Mouse (Mus musculus): ENCODE data around the gene Sln.
A peak's percentile ranks its signal among the peaks of the same experiment; 100 is the strongest.

Gene Sln

DNA sequence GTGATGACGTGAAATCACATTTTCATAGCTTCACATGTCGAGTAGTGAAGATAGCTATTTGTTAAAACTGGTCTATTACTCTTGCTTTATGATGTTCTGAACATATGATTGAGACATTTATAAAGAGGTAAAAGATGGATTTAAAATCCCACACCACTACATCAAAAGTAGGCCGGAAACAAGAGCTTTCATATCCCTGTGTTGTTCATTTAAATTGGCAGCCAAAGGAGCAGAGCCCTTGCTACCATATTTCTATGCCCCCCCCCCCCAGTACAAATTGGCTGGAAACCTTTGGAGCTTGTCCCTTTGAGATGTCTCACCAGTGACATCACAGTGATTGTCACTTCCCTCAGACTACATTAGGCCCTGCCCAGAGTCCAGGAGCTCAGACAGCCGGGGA, at the start of gene Sln:
TSS of gene Sln (plus strand) at position 301 of the 400 bp plus-strand sequence.
- DNase-seq (ENCODE audit: low read depth, low spot score), result no peak

DNA sequence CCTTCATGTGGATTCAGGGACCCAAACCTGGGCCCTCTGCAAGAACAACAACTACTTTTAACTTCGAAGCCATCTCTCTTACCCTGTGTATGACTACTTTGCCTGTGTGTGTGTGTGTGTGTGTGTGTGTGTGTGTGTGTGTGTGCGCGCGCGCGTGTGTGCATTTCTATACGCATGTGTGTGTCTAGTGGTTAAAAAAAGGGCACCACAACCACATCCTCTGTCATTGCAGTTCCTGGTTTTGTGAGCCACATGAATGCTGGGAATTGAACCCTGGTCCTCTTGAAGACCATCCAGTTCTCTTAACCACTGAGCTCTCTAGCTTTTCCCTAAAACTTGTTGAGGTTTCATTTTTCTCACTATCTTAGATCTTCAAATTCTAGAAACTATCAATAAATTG, 47.0 kb upstream of the Sln start:
- no peak for DNase-seq (ENCODE audit: low read depth, low spot score)

DNA sequence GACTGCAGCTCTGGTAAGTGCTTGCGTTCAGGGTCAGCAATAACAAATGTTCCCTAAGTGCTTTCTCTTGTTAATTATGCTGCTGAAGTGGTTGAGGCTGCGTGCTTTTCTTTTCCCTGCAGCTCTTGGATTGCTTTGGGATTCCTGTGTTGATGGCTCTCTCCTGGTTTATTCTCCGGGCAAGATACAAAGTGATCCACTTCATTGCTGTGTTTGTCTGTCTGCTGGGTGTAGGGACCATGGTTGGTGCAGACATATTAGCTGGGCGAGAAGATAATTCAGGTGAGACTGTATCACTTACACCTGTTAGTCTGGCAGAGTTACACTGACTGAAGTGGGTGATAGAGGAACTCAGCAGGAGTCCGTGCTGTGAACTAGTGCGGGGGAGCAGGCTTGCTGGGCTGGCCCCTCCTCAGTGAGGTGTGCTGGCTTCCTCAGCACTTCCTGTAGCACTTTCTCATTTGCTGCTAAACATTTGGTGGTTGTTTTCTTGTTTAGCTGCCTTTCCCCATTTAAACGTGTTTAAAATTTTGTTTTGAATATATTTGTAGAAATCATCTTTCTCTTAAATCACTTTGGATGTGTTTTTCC, 43.4 kb upstream of the Sln start:
- no peak for DNase-seq (ENCODE audit: low read depth, low spot score)

DNA sequence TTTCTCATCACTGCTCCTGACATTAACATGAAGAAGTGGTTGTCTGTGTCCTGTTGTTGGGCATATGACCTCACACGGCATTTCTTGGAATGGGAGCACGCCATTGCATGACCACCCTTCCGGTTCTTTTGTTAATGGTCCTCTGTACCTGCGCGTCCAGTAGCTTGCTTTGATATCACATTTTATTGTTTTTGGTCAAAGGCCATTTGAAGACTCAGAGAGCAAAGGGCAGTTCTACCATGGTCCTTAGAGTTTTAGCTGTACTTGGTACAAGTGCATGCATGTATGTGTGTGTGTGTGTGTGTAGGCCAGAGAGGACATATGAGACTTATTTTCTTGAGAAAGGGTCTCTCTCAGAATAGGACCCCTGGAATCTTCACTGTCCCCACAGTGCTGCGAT, 36.5 kb upstream of the Sln start:
- DNase-seq (ENCODE audit: low read depth, low spot score), result no peak

DNA sequence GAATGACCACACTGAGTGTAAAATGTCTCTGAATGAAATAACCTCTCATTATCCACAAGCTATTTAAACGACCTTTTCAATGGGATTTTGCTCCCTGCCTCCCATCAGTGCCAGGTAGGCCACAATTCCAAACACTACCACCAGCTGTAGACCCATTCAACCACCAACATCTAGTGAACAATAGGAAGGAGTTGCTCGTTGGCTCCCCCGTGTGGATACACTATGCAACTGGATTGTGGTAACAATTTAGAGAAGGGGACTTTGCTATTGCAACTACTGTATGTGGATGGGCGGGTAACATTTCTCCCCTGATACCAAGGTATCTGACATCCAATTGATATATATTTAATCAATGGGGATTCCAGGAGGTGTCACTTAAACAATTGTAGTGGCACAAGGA, 31.2 kb upstream of the Sln start:
- DNase-seq (ENCODE audit: low read depth, low spot score), result no peak

DNA sequence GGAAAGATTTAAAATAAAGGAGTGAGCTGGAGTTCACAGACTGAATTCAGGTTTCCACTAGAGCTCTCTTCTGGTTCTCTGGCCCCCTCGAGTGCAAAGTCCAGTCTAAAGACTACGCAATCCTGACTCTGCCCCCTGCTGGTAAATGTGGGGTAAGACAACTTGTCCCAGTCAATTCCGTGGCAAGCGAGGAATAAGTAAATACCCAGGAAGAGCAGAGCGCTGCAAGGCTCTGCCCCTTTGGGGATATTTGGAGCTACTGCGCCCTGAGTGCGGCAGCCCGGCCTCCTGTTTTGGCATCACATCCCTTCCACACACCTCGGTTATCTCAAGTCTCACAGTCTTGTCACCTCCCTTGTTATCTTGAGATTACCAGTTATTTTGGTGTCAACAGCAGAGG, 24.6 kb upstream of the Sln start:
- peak; percentile 44 for DNase-seq (ENCODE audit: low read depth, low spot score)

DNA sequence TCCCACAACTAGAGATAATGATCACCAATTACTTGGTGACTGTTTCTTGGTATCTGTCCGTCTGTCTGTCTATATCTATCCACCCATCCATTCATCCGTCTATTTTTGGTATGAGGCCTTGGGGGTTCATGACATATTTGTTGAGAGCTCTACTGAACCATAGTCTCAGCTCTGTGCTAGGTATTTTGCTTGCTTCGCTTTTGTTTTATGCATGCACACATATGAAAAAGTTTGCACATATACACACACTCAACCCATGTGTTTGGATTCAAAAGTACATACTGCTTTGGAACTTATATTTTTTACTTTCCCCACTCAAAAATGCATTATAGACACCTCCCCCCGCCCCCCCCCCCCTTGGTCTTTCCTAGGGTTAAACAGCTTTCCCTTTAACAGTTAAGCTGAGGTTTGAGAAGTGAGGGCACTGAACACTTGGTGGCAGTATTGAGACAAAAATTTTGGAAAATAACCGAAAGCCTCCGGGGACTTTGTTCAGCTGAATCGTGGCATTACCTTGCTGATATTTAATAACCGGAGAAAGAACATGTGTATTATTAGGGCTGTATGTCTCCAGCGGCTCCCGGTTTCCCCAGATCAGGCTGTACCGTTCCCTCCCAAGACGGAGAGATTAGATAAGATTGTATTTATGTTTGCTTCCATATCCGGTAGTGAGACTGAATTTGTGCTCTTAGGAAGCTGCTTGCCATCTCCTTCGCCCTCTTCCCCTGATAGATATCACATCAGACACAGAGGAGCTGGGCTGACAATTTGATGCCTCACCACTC, 20.7 kb upstream of the Sln start:
- DNase-seq (ENCODE audit: low read depth, low spot score), result peak; percentile 54

DNA sequence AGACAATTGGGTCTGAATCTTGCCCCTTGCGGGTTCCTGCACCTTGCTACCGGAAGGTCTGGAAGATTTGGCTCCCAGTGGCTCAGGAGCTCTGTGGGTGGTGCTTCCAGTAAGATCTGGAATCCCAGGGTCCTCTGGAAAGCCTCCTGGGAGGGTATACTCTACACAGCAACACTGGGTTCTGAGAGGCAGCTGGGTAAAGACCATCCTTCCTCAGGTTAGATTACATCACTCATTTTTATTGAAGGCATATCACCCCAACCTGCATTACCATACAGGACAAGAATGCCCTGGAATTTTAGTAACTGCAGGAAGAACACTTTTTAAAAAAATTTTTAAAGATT, 20.1 kb upstream of the Sln start:
- no peak for DNase-seq (ENCODE audit: low read depth, low spot score)

DNA sequence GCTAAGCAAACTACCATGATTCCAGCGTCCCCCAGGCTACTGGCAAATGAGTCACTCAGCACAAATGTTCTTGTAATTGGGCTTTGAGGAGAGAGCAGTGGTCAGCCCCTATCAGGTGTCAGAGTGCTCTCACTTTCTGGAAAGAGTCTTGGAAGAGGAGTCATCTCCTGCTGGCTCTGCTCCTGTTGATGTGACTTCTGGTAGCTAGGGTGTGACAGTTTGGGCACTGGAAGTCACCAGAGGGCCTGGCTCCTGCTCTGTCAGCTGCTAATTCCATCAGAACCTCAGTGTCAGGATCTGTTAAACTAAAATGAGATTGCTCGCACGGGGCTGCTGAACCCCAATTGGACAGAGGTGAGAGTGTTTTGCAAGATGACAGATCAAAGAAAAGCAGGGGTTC, 14.9 kb upstream of the Sln start:
- no peak for DNase-seq (ENCODE audit: low read depth, low spot score)

DNA sequence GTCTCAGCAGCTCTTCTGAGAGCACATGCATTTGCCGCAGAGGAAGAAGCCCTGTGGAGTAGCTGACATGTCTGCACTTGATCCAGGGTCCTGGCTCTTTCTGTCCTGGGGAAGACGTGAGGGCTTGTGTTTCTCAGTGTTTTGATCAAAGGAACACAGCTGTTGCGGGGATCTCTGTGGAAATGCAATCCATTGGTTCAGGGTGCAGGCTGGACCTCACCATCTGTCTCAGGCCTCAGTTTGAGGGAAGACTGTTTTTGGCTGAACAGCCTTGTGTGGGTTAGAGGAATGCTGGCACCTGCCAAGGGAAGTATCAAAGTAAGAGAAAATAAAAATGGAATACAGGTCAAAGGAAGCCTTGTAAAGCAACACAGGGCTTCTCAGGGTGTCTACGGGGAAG, 14.0 kb upstream of the Sln start:
- DNase-seq (ENCODE audit: low read depth, low spot score), result no peak

DNA sequence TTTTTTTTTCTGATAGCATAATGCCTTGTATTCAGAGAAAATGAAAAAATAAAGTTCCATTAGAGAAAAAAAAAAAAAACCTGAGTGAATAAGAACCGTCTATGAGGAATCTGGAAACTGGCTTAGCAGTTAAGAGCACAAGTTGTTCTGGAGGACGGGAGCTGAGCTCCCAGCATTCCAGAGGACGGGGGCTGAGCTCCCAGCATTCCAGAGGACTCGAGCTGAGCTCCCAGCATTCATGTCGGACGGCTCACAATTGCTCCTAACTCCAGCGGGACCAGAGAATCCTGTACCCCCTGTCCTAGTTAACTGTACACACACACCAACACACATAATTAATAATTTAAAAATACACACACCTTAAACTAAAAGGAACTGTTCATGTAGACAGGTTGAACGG, 11.1 kb upstream of the Sln start:
- no peak for DNase-seq (ENCODE audit: low read depth, low spot score)

DNA sequence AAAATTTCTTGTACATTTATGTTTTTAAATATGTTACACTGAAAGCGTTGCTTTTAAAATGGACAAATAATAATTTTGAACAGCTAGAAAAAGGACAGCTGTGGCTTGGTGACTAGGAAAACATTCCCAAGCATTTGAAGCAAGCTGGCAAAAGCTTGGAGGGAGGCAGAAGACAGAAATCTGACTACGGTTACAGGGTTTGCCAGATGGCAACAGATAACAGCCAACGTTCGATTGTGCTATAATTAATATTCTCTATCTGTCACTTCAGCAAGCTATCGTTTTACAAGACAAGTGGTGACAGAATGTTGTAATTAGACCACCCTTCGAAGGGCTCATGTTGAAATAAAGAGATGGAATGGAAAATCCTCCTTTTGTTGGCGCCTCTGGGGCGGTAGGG, 1.4 kb upstream of the Sln start:
- no peak for DNase-seq (ENCODE audit: low read depth, low spot score)

DNA sequence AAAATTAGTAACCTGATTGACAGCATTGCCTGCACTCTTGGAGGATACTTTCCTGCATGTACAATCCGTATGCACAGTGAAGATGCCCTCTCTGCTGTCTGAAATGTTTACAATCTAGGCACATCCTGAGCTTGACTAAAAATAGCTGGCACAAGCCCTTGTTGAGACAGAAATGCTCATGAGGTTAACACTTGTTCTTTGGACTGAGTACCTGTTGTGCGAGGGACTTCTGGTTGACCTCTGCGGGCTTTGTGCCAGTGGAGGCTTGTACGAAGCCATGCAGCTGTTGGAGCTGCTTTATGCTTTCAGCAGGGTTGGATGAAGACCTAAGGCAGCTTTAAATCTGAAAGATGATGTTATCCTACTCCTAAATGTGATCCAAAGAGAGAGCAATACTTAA, 2.2 kb downstream of the Sln start:
- DNase-seq (ENCODE audit: low read depth, low spot score), result no peak

DNA sequence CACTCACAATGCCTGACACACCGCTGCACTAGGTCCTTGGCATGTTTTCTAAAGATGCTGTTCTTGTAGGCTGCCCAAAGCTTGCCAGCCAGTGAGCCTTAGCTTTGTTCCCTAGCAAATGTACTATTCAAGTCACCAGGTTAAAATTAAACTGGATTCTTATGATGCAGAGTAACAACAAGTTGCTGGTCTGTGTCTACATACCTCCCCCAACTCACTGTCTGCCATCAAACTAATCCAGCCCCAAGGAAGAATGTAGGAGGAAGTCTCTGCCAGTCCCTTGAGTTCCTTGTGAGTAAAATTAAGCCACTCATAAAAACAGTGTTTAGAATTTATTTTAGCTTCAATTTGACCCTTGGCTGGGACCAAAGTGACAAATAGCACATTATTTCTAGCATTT, 3.7 kb downstream of the Sln start:
- no peak for DNase-seq (ENCODE audit: low read depth, low spot score)

DNA sequence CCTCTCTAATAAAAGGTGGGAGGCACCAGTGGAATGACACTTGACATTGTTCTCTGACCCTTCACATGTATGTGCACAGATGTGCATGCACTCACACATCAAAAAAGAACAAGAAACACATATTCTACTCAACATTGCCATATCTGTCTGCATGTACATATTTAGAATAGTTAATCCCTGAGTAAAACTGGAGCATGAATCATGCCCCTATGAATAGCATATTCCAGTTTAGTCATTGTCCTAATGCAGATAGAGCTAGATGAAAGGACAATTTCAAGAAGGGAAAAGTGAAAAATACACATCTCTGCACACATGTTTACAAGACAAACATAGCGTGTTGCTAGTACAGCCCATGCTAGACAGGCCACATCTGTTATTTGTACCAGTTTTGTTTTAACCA, 4.6 kb downstream of the Sln start:
- DNase-seq (ENCODE audit: low read depth, low spot score), result no peak

DNA sequence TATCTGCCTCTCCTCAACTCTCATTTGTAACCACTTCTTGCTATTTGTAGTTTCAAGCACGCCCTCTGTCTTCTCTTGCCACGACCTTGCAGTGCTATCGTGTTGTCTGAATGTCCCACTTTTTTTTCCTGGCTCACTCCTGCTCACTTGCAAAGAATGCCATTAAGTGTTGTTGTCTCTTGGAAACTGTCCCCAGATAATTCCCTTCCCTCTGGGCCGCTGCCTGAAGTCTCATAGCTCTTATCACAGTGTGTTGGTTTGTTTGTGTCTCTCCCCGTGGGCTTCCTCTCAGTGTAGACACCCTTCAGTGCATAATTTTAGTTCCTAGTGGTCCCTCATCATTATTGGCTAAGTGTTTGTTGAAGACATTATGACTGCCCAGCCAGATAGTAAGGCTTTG, 7.9 kb downstream of the Sln start:
- DNase-seq (ENCODE audit: low read depth, low spot score), result no peak

DNA sequence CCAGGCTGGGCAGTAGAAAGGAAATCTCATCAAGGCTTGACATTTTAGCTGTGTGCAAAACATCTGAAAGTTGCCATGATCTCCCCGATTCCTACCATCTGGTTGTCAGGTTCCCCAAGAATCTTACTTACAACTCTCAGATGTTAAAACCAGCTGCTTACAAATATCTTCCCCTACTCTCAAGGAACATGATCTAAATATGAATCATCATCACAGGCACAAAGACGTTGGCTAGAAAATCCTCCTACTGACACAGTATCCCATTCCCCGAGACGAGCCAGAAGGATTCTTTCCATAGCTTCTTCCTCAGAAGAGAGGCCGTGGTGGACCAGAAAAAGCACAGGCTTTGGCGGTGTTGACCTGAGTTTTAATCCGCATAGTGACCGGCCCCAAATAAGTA, 23.3 kb downstream of the Sln start:
- DNase-seq (ENCODE audit: low read depth, low spot score), result no peak

DNA sequence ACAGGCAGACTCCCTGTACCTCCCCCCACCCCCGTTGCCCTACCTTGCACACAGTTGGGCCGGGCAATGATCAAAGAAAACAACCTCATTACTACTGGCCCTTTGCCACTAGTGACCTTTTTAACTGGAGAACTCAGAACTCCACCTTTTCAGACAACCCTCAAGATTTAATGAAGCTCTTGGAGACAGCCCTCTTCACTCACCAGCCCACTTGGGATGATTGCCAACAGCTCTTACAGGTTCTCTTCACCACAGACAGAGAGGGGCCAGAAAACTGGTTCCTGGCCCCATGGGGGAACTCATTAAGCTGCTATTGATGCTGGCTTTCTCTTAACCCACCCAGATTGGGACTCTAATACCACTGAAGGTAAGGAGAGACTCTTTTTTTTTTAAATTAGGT, 27.5 kb downstream of the Sln start:
- no peak for DNase-seq (ENCODE audit: low read depth, low spot score)

DNA sequence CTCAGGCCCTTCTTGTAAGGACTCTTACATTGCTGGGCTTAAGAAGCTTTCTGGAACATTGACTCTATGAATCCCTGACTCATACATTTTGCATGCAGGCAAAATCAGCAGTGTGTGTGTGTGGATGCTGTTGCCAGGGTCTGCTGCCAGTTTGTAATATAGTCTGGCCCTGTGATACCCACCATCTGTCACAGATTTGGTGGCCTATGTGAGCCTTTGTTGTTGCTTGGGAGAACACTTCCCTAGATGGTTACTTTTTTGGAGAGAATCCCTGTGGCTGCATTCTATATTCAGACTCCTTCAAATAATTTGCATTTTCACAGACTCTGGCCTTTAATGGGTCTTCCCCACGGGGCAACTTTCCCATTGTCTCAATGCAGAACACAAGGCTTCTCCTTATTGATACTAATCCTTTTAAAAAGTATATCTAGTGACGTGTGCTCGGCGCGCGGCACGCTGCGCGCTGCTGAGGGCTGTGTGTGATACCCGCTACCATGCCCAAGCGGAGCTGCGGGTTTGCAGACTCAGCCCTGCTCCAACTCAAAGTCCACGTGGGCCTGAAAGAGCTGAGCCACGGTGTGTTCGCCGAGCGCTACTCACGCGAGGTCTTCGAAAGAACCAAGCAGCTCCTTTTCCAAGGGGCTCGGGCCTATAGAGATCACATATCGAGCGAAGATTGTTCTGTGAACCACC, 33.8 kb downstream of the Sln start:
- no peak for DNase-seq (ENCODE audit: low read depth, low spot score)

DNA sequence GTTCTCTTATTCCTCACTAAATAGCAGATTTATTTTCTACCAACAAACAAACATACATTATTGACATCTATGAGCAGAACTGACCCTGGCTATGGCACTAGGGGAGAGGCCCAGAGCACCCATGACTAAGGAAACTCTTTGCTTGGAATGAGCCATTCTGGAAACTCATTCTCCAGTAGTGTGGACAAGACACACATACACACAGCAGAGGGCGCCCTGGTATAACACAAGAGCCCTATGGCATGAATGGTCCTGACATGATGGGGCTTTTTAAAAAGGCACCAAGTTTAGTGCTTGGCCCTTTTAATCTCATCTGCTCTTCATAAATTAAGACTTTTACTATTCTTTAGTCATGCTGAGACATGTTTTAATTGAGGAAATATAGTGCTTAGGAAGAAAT, 40.1 kb downstream of the Sln start:
- DNase-seq (ENCODE audit: low read depth, low spot score), result peak; percentile 30

DNA sequence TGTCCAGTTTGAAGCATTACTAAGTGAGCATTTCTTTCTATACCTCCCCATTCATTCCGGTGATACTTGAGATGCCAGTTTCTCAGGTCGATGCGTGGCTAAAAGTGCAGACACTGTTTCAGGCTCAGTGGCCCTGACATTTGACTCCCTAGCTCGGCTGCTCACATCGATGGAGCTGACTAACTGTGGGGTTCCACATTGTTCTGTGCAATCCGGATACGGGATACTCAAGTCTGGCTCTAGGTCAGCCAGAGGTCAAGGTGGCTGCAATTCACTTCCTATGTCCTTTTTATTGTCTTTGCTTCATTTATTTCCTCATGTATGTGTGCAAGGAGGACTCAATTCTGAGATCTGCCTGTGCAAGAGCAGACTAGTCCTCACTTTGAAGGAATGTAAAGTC, 45.9 kb downstream of the Sln start:
- no peak for DNase-seq (ENCODE audit: low read depth, low spot score)

DNA sequence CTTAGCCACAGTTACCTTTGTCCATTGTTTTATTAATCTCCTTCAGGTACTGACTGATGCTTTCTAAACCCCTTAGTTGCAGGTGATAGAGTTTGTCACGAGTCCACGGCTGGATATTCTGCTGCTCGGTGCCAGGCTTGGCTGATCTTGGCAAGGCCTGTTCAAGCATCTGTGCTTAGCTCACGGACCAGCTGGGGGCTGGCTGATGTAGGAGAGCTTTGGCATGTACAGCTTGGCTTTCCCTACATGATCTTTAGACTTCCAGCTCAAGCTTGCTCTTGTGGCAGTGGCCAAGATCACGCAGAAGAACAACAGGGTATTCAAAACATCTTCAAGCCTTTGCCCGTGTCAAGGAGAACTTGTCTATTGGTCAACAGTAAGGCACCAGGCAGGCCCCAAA, 49.9 kb downstream of the Sln start:
- no peak for DNase-seq (ENCODE audit: low read depth, low spot score)

DNA sequence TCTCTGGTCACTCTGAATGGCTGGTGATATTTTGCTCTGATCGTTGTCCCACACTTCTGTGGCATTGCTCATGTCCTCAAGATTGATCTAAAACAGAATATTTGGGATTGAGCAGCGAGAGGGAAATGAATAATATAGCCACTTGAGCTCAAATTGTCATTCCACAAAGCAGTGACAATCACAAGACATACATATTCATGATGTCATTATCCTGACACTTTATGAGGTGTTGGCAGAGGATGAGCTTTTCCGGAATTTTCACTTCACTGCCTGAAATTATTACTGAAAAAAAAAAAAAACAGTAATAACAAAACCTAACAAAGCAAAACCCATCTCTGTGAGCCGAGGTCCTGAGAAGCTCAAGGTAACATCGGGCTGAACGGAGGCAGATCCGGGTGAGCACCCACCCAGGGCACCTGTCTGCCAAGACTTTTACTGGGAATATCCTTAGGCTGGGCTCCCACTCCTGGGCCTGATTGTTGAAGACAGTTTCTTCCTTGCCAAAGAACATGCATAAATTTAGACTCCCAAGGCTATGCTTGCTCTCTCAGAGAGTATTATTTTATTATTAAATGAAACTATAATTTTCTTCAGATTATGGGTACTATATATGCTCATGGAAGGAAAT, 53.4 kb downstream of the Sln start:
- DNase-seq (ENCODE audit: low read depth, low spot score), result no peak
